Mouse (Mus musculus): ENCODE results near the gene Slc15a2. TPM values are rescaled to one million over a fixed set of nuclear protein-coding genes. Genes with fewer than 3 reads are reported as not detected.

Slc15a2 gene
- total RNA-seq, 4 experiments from 2014 or later = 1.2 to 9.3 (median 4.1) TPM

DNA sequence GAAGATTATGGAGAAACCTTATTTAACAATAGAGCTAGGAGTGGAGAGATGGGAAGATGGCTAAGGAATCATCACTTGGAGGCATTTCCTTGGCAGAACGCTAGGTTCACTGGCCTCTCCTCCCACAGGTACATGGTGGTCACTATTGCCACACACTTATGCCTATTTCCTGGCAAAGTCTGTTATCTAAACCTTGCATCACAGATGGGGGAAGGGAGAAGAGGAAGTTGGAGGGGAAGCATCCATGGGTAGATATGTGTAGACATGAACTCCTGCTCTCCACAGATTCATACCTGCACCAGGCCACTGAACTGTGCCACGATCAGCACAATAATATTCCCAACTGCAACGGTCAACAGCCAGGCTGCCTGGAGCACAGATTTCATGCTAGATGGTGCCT is 32.8 kb downstream of the Slc15a2 start:
- DNase-seq = no peak

DNA sequence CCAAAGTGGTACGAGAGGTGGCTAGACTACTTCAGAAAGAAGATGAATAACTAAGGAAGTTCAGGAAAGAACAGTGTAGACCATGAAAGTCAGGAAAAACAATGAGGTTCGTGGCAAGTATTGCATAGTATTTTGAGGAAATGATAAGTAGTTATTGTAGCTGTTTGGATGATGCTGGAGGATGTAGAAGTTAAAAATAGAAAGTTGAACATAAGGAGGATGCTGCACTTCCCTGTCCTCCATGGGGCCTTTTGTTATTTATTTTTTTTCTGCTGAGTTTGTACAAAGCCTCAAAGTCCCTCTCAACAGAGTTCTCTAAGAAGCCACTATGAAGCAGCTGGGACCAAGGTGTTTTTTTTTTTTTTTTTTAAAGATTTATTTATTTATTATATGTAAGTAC is 37.0 kb downstream of the Slc15a2 start:
- no peak for DNase-seq

DNA sequence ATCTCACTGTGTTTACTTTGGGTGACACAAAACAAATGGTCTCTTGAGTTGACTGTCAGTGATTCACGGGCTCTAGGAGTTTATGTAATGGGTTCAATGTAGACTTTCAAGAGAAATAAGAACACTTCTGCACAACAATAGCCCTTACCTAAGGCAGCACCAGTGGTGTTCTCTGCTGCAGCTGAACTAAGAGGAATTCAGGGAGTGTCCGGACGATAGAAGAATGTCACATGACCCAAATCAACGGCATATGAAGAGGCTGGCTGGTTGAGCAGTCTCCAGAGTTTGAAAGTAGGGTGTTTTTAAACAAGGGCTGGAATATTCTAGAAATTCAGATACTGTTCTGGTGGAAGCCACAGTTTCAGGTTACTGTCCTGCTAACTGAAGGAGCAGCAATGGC is 37.7 kb downstream of the Slc15a2 start:
- DNase-seq = no peak

DNA sequence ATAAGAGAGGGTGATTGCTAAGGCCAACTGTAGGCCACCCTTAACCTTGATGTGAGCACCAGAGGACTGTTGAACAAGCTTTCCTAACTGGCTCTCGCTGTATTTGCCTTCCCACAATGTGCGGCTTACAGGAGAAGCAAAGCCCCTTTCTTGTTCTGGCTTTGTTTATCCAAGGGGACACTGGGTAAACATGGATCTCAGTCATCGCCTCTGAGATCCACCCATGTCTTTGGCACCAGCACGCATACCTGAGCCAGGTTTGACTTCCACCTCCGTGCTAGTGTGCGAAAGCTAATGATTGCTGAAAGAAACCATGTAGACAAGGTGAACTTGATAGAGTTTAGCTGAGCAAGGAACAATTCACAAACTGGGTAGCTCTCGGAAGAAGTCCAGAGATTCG is 41.2 kb downstream of the Slc15a2 start:
- no peak for DNase-seq

DNA sequence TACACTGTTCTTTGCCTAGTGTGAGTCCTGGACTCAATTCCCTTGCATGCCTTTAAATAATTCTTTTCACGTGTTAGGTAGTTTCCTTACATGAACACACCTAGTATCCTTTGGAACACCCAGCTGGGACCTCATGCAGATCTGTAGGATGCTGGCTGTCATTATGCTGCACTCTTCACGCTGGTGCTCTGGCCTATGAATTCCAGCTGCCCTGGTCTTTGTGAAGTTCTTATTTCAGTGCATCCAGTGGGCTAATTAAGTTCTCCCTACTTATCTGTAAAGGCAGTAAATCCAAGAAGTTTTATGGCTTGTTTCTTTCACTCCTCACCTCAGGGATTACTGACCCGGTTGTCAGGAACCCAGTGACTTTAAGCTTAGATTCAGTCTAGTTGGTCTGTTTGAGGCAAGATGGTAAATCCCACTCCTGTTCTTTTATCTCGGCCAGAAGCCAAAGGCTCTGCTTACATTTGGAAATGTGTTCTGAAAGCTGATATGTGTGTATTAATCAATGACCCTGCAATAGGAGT is 45.3 kb downstream of the Slc15a2 start:
- no peak for DNase-seq

DNA sequence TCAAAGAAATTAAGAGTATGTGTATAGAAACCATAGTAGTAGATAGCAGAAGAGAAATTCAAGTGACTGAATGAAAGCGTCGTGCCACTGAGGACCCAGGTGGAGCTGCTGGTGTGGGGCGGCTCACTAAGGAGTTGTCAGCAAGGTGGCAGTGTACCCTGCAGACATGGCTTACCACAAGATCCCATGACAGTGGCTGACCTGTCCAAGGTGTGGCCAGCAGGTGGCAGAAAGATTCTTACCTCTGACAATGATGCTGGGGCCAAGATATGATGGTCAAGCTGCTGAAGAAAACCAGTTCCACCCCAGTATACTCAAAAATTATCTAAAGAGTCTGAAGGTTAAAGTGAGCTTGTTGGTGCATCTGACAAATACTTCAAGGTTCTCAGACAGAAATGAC is 49.3 kb downstream of the Slc15a2 start:
- DNase-seq = no peak

DNA sequence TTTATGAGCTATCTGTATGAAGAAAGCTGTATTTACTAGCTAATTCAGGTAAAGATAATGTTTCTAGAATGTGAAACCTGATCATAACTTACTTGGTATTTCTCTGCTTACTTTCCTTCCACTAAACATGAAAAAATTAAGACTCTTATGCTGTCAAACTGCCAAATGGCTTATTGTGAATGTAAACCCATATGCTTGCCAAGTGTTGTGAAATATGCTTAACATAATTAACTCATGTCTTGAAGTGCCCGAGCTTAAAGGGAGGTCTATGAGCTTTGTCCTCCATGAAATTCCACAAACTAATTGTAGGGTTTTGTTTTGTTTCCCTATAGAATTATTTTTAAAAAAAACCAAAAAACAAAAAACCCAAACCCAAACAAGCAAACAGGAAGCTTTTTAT is 50.9 kb downstream of the Slc15a2 start:
- DNase-seq = no peak

DNA sequence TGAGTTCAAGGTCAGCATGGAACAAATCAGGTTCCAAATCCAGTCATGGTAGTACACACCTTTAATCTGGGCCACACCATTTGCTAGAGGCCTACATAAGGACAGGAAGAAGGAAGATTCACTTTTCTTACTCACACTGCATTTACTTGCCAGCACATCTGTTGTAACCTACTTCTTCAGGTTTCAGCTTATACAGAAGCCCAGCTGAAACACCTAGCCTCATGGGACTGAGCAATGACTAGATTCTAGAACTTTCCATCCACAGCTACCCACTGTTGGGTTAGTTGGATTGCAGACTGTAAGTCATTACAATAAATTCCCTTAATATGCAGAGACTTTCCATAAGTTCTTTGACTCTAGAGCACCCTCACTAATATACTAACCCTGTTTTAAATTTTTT is 52.2 kb downstream of the Slc15a2 start:
- DNase-seq = no peak

DNA sequence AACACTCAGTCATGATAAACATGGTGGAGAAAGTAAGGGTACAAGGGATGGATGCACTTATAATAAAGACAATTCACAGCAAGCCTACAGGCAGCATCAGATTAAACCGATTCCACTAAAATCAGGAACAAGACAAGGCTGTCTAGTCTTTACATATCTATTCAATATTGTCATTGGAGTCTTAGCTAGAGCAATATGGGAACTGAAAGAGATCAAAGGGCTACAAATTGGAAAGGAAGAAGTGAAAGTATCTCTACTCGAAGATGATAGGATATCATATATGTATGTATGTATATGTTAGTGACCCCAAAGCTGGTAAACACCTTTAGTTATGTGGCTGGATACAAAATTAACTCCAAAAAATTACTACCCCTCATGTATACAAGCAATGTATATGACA is 55.8 kb downstream of the Slc15a2 start:
- no peak for DNase-seq

DNA sequence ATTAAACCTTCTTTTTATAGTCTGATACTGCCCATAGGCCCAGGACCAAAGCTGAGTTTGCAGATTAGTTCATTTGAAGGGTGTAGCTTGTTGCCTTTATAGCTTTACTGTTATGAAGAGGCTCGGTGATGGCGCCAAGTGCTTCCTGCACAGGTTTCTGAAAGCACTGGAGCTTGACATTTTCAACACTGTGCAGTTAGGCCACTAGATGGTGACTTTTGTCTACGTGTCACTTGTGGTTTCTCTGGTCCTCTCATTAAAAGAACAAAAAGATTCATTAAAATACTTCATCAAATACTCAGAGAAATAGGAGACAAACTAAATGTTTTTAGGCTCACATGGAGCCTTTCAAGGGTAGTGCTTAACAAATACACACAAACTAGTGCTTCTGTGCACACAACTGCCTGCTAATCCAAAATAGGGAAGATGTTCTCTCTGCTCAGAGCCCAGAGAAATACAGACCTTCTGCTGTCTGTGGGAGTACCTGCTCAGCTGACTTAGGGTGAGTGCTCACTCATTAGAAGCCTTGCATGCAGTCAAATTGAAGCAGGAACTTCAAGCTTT is 60.8 kb downstream of the Slc15a2 start:
- DNase-seq = no peak

DNA sequence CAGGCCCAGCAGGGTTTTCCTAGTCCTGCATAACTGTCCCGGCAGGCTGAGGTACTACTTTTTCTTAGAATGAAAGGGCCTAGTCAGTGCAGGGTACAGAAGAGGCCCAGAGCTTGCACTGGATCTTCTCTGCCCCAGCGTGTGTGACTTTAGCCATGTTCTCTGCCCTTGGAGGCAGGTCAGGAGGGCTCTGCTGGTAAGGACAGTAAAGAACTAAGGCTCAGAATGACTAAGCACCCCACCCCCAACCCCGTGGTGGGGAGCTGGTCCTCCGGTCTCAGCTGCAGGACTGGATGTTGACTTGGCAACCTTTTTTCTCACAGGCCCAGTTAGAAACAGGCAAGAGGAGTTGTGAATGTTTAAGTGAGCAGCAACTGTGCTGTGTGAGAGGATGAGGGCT is 62.0 kb downstream of the Slc15a2 start:
- no peak for DNase-seq

DNA sequence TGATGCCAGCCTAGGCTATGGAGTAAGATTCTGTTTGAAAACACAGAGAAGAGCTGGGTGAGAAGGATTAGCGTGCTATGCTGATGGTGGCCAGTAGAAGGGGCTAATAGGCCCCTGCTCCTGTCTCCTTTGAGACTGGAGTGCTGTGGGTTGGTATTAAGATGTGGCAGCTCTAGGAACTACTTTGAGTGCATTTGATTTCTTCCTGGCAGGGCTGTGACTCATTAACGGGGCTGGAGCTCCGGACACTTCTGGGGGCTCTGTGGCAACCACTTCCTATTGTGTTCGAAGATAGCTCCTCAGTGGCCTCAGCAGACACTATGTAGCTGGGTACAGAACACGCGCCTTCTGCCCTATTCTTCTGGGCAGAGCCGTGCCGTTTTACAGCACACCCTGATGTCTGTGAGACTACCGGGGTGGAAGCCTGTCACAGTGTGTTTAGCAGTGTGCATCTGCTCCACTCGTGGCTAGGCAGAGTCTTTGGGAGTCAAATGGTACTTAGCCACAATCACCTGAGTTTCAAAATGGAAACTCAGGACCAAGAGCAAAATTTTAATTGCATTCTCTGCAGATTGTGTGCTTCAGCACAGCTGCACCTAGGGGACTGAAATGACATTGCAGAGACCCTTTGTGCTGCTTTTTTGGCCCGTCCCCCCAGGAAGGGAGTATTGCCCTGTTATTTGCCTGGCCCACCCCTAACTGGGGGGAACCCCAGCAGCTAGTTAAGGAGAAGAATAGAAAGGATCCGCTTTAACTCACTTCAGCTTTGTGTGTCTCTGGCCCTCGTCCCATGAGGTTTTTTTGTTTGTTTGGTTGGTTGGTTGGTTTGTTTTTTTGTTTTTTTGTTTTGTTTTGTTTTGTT is 64.3 kb downstream of the Slc15a2 start:
- DNase-seq = no peak

DNA sequence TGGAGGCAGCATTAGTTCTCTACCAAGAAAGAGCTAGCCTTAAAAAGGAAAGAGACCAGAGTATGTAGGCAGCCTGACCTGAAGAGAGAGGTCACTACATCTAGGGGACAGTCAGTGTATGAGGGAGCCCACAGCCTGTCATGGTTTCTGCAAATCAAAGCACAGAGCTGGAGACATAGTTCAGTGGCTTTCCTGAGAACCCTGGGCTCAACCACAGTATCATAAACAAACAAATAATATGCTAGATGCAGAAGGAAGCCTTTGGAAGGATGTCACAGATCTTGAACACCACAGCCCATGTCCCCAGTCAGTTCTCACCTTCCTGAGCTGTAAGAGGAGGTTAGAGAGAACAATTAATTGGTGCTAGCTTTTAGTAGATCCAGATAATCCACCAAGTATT is 66.1 kb downstream of the Slc15a2 start:
- DNase-seq = no peak

DNA sequence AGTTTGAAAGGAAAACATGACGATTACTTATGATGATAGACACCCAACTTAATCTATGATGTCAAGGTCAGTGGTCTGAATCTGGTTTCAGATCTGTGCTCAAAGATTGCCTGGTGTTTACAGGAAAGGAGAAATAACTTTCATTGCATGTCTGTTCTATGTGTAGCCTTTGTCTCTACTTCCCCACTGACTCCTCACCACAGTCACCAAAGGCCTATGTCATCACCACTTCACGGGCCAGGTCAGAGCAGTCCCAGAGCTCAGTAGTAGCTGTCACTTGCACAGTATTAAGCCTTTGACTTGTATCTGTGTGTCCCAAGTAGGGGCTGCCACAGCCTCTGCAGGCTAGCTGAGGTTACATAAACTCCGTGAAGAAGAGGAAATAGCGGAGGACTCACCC is 67.3 kb downstream of the Slc15a2 start:
- no peak for DNase-seq

DNA sequence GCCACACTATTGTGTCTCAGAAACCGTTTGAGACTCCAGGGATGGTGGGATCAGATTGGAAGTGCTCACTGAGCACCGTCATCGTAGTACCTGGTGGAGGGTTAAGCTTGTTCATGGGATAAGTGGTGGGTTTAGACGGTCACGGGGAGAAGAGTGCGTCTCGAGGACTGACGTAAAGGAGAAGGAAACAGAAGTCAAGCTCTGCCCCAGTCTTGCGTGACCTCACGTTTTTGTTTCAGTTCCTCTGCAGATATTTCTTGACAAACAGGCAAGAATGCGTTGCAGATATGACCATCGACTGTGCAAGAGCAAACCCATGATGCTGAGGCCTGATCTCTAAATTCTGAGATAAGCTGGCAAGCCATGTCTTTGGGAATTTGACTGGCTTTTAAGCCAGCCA is 73.0 kb downstream of the Slc15a2 start:
- DNase-seq = no peak

DNA sequence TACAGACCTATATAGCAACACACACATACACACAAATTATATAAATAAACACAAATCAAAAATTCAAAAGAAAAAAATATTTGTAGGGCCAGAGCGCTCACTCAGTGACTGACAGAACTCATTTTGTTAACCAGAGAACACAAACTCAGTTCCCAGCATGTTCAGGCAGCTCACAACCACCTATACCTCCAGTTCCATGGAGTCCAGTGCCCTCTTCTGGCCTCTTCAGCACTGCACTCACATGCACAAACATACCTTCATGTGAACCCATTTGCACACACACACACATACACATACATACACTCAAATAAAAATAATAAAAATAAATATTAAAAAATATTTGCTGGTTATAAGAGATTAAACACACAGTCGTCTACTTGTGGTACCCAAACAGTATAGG is 74.0 kb downstream of the Slc15a2 start:
- DNase-seq = no peak

DNA sequence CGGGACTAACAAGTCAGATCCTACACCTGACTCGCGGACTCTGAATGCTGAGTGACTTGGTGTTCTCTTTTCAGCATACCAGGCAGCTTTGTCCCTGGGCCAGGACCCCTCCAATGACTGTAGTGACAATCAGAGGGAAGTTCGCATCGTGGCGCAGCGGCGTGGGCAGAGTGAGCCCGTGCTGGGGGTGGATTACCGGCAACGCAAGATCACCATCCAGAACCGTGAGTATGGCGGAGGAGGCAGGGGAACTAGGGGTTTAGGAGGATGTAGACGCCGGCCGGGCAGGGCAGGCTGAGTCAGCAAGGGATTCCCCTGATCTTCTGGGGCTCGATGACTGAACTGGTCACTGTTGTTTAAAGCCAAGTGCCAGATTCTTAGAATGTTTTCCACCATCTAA is 75.4 kb downstream of the Slc15a2 start:
- no peak for DNase-seq

DNA sequence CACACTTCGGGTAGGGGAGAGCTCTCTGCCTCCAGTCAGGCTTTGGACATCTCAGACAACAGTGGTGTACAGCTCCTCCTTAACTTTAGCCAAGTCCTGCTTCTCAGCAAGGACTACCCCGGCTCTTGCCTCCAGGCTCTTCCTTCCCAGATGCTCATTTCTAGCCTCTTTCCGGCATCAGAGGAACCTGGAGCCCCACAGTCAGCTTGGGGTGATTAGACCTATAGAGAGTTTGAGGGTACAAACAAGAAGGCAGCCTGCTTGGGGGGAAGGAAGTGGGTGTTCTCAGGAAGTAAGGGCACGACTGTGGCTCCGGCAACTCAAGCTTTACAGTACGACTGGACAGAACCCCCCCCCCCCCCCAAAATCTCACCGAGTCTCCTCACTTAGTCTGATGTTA is 76.0 kb downstream of the Slc15a2 start:
- no peak for DNase-seq

DNA sequence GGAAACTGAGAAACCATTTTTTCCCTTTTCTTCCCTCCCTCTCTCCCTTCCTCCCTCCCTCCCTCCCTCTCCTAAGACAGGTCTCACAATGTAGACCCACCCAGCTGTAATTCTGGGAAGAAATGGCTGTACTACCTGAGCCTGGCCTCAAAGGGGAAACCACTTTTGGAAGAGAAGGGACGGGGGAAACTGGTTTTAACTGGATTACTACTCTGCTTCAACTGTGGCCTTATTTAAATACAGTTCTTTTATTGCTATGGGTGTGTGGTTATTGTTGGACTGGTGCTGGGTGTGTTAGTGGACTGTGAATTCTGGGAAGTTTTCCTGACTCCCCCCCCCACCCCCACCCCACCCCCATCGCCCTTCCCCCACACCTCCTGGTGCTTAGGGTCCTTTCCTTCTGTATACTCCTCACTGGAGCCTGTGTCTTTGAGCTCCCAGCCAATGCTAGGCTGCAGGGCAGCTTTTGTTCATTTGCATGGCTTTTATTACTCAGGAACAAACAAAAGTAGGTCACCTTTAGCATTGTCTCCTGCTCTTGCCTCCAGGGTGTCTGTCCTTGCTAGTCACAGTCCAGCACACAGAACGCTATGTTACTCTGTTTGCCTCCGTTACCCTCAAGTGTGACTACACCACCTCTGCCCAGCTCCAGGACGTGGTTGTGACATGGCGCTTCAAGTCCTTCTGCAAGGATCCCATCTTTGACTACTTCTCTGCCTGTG is 76.9 kb downstream of the Slc15a2 start:
- no peak for DNase-seq

DNA sequence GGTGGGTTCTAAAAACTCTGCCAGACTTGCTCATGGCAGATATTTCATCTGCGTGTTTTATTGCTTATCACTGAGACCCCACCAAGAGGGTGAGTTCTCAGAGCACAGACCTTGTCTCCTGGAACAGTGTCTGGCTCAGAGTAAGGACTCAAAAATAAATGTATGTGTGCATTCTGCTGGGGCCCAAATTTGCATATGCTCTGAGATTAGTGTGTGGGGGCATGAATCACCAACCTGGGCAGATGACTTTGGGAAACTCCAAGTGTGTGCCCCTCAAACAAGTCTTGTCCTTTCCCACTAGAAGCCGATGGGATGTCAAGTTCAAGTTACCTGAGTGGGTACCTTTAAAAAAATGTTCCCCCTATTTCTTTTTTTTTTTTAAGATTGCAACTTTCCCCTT is 84.3 kb downstream of the Slc15a2 start:
- no peak for DNase-seq

All from adrenal gland, adult 8-10 months (tissue).